Comparison of ENCODE assay signal across 20 mouse cellular contexts in genomic region chr2:60409989-60410763, GRCm38 (mm10). TPM values are rescaled to one million over a fixed set of nuclear protein-coding genes. Genes with fewer than 3 reads are reported as not detected.
A peak's percentile ranks its signal among the peaks of the same experiment; 100 is the strongest.
DNase-seq lines count a peak whose midpoint lies in the region; ATAC-seq and TF ChIP-seq lines count a peak whose summit lies in the region.
"Had no signal": no experiment of that assay in that cellular context is flagged by ENCODE, and none has a peak within 500 bp of the region (broad histone marks: within the 10 kb centered on the region; RNA-seq: fewer than 3 reads in every experiment).

No protein-coding gene starts in this region.

- ATAC-seq in kidney, postnatal 0 days (replicated peaks; ENCODE audit: low FRiP score, low read depth): peak; percentile 53; the same call in 1 of the 2 replicates
- ATAC-seq in kidney, embryonic 14.5 days (ENCODE audit: low FRiP score, low TSS enrichment): no peak
- no peak for ATAC-seq in intestine, embryonic 14.5 days (replicated peaks; ENCODE audit: low FRiP score, low TSS enrichment, low read depth)
- ATAC-seq in liver, embryonic 12.5 days: peak; percentile 72
- no peak for ATAC-seq in hindbrain, embryonic 11.5 days (ENCODE audit: low FRiP score)
- no peak for ATAC-seq in monocyte, adult 5-6 weeks (replicated peaks; ENCODE audit: insufficient number of reproducible peaks, low FRiP score, low TSS enrichment, poor library complexity, severe bottlenecking)
- ATAC-seq: forebrain, postnatal 0 days had no signal

- H3K36me3 ChIP-seq in kidney, postnatal 0 days (ENCODE audit: insufficient read depth, low read length): no peaks in the 10 kb centered on the region
- H3K36me3 ChIP-seq in kidney, embryonic 14.5 days (ENCODE audit: control insufficient read depth, insufficient read depth, low read length): no peaks in the 10 kb centered on the region
- H3K36me3 ChIP-seq in intestine, embryonic 14.5 days (ENCODE audit: control insufficient read depth, insufficient read depth, low read length): no peaks in the 10 kb centered on the region
- no peaks in the 10 kb centered on the region for H3K36me3 ChIP-seq in liver, embryonic 12.5 days
- no peaks in the 10 kb centered on the region for H3K36me3 ChIP-seq in hindbrain, embryonic 11.5 days (ENCODE audit: control insufficient read depth, insufficient read depth, low read length)
- H3K36me3 ChIP-seq: embryonic facial prominence, embryonic 13.5 days; G1E; hindbrain, embryonic 12.5 days; neural tube, embryonic 13.5 days had no signal

- H3K9me3 ChIP-seq in kidney, postnatal 0 days (replicated peaks; ENCODE audit: low read length): no peaks in the 10 kb centered on the region
- H3K9me3 ChIP-seq in kidney, embryonic 14.5 days (ENCODE audit: control insufficient read depth, low read length): no peaks in the 10 kb centered on the region
- no peaks in the 10 kb centered on the region for H3K9me3 ChIP-seq in intestine, embryonic 14.5 days (ENCODE audit: control insufficient read depth, low read length)
- H3K9me3 ChIP-seq in liver, embryonic 12.5 days (replicated peaks): no peaks in the 10 kb centered on the region
- H3K9me3 ChIP-seq in hindbrain, embryonic 11.5 days (ENCODE audit: control insufficient read depth, low read length): no peaks in the 10 kb centered on the region
- H3K9me3 ChIP-seq: embryonic facial prominence, embryonic 13.5 days; G1E; hindbrain, embryonic 12.5 days; neural tube, embryonic 13.5 days had no signal

- H3K4me2 ChIP-seq in kidney, postnatal 0 days (ENCODE audit: low read length): no peak overlapping the region
- no peak overlapping the region for H3K4me2 ChIP-seq in kidney, embryonic 14.5 days (replicated peaks; ENCODE audit: low read depth, low read length)
- H3K4me2 ChIP-seq in intestine, embryonic 14.5 days (ENCODE audit: low read length): no peak overlapping the region
- H3K4me2 ChIP-seq in liver, embryonic 12.5 days: no peak overlapping the region
- no peak overlapping the region for H3K4me2 ChIP-seq in hindbrain, embryonic 11.5 days (replicated peaks; ENCODE audit: low read depth, low read length)
- H3K4me2 ChIP-seq: embryonic facial prominence, embryonic 13.5 days; hindbrain, embryonic 12.5 days; neural tube, embryonic 13.5 days had no signal

- H3K27ac ChIP-seq in kidney, postnatal 0 days: no peak overlapping the region
- H3K27ac ChIP-seq in kidney, embryonic 14.5 days (ENCODE audit: low read depth, low read length): no peak overlapping the region
- no peak overlapping the region for H3K27ac ChIP-seq in intestine, embryonic 14.5 days (ENCODE audit: low read depth)
- H3K27ac ChIP-seq in liver, embryonic 12.5 days: peak overlapping the region; percentile 57; the same call in 1 of the 2 replicates
- no peak overlapping the region for H3K27ac ChIP-seq in hindbrain, embryonic 11.5 days (ENCODE audit: low read depth, low read length)
- H3K27ac ChIP-seq: embryonic facial prominence, embryonic 13.5 days; hindbrain, embryonic 12.5 days; neural tube, embryonic 13.5 days had no signal

- WGBS in kidney, postnatal 0 days: 55% methylated on average over 11 of the region's 11 CpGs
- 39% methylated on average over 11 of the region's 11 CpGs for WGBS in kidney, embryonic 14.5 days
- 51% methylated on average over 11 of the region's 11 CpGs for WGBS in intestine, embryonic 14.5 days
- 64% methylated on average over 11 of the region's 11 CpGs for whole genome bisulfite sequencing in liver, embryonic 12.5 days (ENCODE audit: insufficient replicate concordance)
- 76% methylated on average over 11 of the region's 11 CpGs for WGBS in hindbrain, embryonic 11.5 days

- no peak overlapping the region for H3K4me3 ChIP-seq in kidney, postnatal 0 days (replicated peaks; ENCODE audit: low read depth, low read length)
- no peak overlapping the region for H3K4me3 ChIP-seq in kidney, embryonic 14.5 days (ENCODE audit: low read length)
- H3K4me3 ChIP-seq in intestine, embryonic 14.5 days (ENCODE audit: low read depth, low read length): no peak overlapping the region
- H3K4me3 ChIP-seq in liver, embryonic 12.5 days: no peak overlapping the region
- H3K4me3 ChIP-seq in hindbrain, embryonic 11.5 days (ENCODE audit: low read depth, low read length): no peak overlapping the region
- H3K4me3 ChIP-seq: embryonic facial prominence, embryonic 13.5 days; hindbrain, embryonic 12.5 days; neural tube, embryonic 13.5 days had no signal

- no peak for DNase-seq in kidney, postnatal 0 days (ENCODE audit: low spot score)
- peak; percentile 51 for DNase-seq in intestine, embryonic 14.5 days (ENCODE audit: low spot score)
- no peak for DNase-seq in thymus, postnatal 14 days
- no peak for DNase-seq in hindbrain, embryonic 11.5 days (ENCODE audit: low spot score)
- DNase-seq: B cell, adult 2 months; cerebellum, adult 18-20 months; forebrain, postnatal 0 days; gastrocnemius, postnatal 14 days; kidney, adult 11 months; kidney, postnatal 36 days; lung, postnatal 10 days; right cerebral cortex, postnatal 14 days; thymus, postnatal 36 days had no signal

- peaks cover 5% of the 10 kb centered on the region; the same call in 1 of the 2 replicates for H3K4me1 ChIP-seq in kidney, postnatal 0 days (replicated peaks; ENCODE audit: insufficient read depth, low read length)
- H3K4me1 ChIP-seq in kidney, embryonic 14.5 days (ENCODE audit: control insufficient read depth, insufficient read depth, low read length): no peaks in the 10 kb centered on the region; the same call in 1 of the 2 replicates
- no peaks in the 10 kb centered on the region; the same call in 1 of the 2 replicates for H3K4me1 ChIP-seq in intestine, embryonic 14.5 days (replicated peaks; ENCODE audit: control insufficient read depth, insufficient read depth, low read length)
- no peaks in the 10 kb centered on the region for H3K4me1 ChIP-seq in liver, embryonic 12.5 days
- H3K4me1 ChIP-seq in hindbrain, embryonic 11.5 days (replicated peaks; ENCODE audit: control insufficient read depth, insufficient read depth, low read length): no peaks in the 10 kb centered on the region
- H3K4me1 ChIP-seq: embryonic facial prominence, embryonic 13.5 days; hindbrain, embryonic 12.5 days; neural tube, embryonic 13.5 days had no signal

- no peaks in the 10 kb centered on the region for H3K27me3 ChIP-seq in kidney, postnatal 0 days (ENCODE audit: insufficient read depth, low read length)
- H3K27me3 ChIP-seq in kidney, embryonic 14.5 days (ENCODE audit: control insufficient read depth, insufficient read depth, low read length): no peaks in the 10 kb centered on the region
- H3K27me3 ChIP-seq in intestine, embryonic 14.5 days (replicated peaks; ENCODE audit: control insufficient read depth, insufficient read depth, low read length): no peaks in the 10 kb centered on the region
- no peaks in the 10 kb centered on the region for H3K27me3 ChIP-seq in liver, embryonic 12.5 days (replicated peaks)
- no peaks in the 10 kb centered on the region for H3K27me3 ChIP-seq in hindbrain, embryonic 11.5 days (ENCODE audit: control insufficient read depth, insufficient read depth, low read length)
- H3K27me3 ChIP-seq: embryonic facial prominence, embryonic 13.5 days; hindbrain, embryonic 12.5 days; neural tube, embryonic 13.5 days had no signal

- no peak overlapping the region for H3K9ac ChIP-seq in kidney, postnatal 0 days (ENCODE audit: low read depth, low read length)
- no peak overlapping the region for H3K9ac ChIP-seq in kidney, embryonic 14.5 days (ENCODE audit: low read depth, low read length)
- no peak overlapping the region for H3K9ac ChIP-seq in intestine, embryonic 14.5 days (ENCODE audit: low read length)
- H3K9ac ChIP-seq in liver, embryonic 12.5 days: no peak overlapping the region
- H3K9ac ChIP-seq in hindbrain, embryonic 11.5 days (ENCODE audit: low read depth, low read length): no peak overlapping the region
- H3K9ac ChIP-seq: embryonic facial prominence, embryonic 13.5 days; forebrain, postnatal 0 days; hindbrain, embryonic 12.5 days; neural tube, embryonic 13.5 days had no signal

- TF ChIP-seq CTCF in kidney, postnatal 0 days (IDR thresholded peaks at IDR 0.05; ENCODE audit: low read depth): no peak

RNA-seq across cellular contexts. Expression of gene Ly75, which starts 27.1 kb away (rescaled TPM):
- 1.4 and 1.6 TPM in 2 replicates for polyA plus RNA-seq in kidney, postnatal 0 days (2015; fragmentation: Nextera tagmentation; extraction: Ambion mirVana)
- 1.8 and 4.5 TPM in 2 replicates for polyA plus RNA-seq in kidney, embryonic 14.5 days (2014; fragmentation: Nextera tagmentation; extraction: Ambion mirVana)
- 1.5 and 1.6 TPM in 2 replicates for polyA plus RNA-seq in intestine, embryonic 14.5 days (2014; fragmentation: Nextera tagmentation; extraction: Ambion mirVana)
- 6.4 and 7.0 TPM in 2 replicates for polyA plus RNA-seq in liver, embryonic 12.5 days (2016; fragmentation: Nextera tagmentation; extraction: Ambion mirVana)
- polyA plus RNA-seq in hindbrain, embryonic 11.5 days (2014; fragmentation: Nextera tagmentation; extraction: Ambion mirVana): 2.3 and 2.9 TPM in 2 replicates
- 4.5 to 18.4 TPM (median 4.9 TPM) in 3 replicates for total RNA-seq in monocyte, adult 5-6 weeks (2017)

Comparison
In these comparisons a context has a peak if more than half of its experiments do, and no peak if none do; other contexts are left out.
1. ATAC-seq: peak in kidney, postnatal 0 days (single experiment) and liver, embryonic 12.5 days (single experiment); none in kidney, embryonic 14.5 days (single experiment), intestine, embryonic 14.5 days (single experiment), hindbrain, embryonic 11.5 days (single experiment) and monocyte, adult 5-6 weeks (single experiment).